20 mouse cellular contexts compared by ENCODE assay signal in the genomic region with DNA sequence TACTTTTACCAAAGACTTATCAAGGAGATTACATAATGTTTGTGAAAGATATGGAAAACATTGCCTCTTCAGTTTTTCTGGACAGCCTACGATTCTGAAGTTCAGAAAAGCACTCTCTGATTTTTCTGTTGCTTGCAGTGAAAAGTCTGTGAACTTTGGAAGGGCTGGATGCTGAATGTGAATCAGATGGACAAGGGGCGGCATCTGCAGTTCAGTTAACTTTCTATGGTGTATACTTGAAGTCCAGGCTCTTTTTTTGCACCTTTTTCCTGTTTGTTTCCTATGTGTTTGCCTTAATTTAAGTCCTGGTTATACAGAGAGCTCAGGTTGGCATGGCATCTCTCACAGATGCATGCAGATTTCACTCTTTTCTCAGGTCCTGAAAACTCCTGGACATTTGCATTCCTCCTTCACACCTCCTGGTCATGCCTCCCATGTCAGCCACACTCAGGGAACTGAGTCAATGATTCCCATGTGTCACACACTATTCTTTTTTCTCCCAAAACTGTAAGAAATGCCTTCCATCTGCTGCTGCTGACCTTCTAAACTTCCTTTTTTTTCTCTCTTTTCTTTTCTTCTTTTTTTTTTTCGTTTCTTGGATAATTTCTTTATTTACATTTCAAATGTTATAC.
A peak's percentile ranks its signal among the peaks of the same experiment; 100 is the strongest.
DNase-seq lines count a peak whose midpoint lies in the region; ATAC-seq and TF ChIP-seq lines count a peak whose summit lies in the region.
"Had no signal": no experiment of that assay in that cellular context is flagged by ENCODE, and none has a peak within 500 bp of the region (broad histone marks: within the 10 kb centered on the region; RNA-seq: fewer than 3 reads in every experiment).

No protein-coding gene starts in this region.

- H3K27me3 ChIP-seq in forebrain, embryonic 14.5 days (replicated peaks; ENCODE audit: control insufficient read depth, insufficient read depth, low read length): no peaks in the 10 kb centered on the region
- H3K27me3 ChIP-seq in forebrain, embryonic 10.5 days (ENCODE audit: poor library complexity, severe bottlenecking): no peaks in the 10 kb centered on the region
- H3K27me3 ChIP-seq in lung, embryonic 14.5 days (ENCODE audit: insufficient read depth, low read length): no peaks in the 10 kb centered on the region
- no peaks in the 10 kb centered on the region for H3K27me3 ChIP-seq in stomach, postnatal 0 days (ENCODE audit: control insufficient read depth, insufficient read depth, low read length)
- H3K27me3 ChIP-seq: embryonic facial prominence, embryonic 12.5 days; heart, embryonic 12.5 days; intestine, embryonic 15.5 days; Patski had no signal

- peak; percentile 37 for DNase-seq in forebrain, embryonic 14.5 days (ENCODE audit: low spot score)
- no peak for DNase-seq in forebrain, embryonic 10.5 days (ENCODE audit: extremely low spot score, low spot score)
- peak; percentile 87 for DNase-seq in lung, embryonic 14.5 days
- no peak for DNase-seq in lung, adult 18-20 months
- peak; percentile 58 for DNase-seq in brain, adult 2 months (ENCODE audit: low read depth, low spot score)
- DNase-seq in lung, postnatal 14 days: peak; percentile 3
- no peak for DNase-seq in MN1 (ENCODE audit: low spot score)
- DNase-seq in stomach, postnatal 0 days (ENCODE audit: low spot score): no peak
- DNase-seq: adrenal gland, postnatal 14 days; cerebellum, adult 8-10 months; cerebellum, postnatal 14 days; gastrocnemius, adult 2 months; gastrocnemius, postnatal 25 days had no signal

- H3K4me1 ChIP-seq in forebrain, embryonic 14.5 days (ENCODE audit: control insufficient read depth, insufficient read depth, low read length): 0 out of 2 replicates have a peak, but pooled peaks cover 2% of the 10 kb centered on the region
- no peaks in the 10 kb centered on the region for H3K4me1 ChIP-seq in forebrain, embryonic 10.5 days
- H3K4me1 ChIP-seq in lung, embryonic 14.5 days (ENCODE audit: insufficient read depth): no peaks in the 10 kb centered on the region
- no peaks in the 10 kb centered on the region for H3K4me1 ChIP-seq in stomach, postnatal 0 days (replicated peaks; ENCODE audit: control insufficient read depth, insufficient read depth)
- H3K4me1 ChIP-seq: embryonic facial prominence, embryonic 12.5 days; heart, embryonic 12.5 days; hindbrain, embryonic 10.5 days; intestine, embryonic 15.5 days had no signal

- TF ChIP-seq CTCF in lung, embryonic 14.5 days (IDR thresholded peaks at IDR 0.05; ENCODE audit: low read depth): no peak
- no peak for TF ChIP-seq CTCF in stomach, postnatal 0 days (IDR thresholded peaks at IDR 0.05; ENCODE audit: low read depth)

- ATAC-seq in forebrain, embryonic 14.5 days: peak; percentile 54; the same call in 1 of the 2 replicates
- peak; percentile 88 for ATAC-seq in lung, embryonic 14.5 days (ENCODE audit: insufficient read depth)
- no peak for ATAC-seq in stomach, postnatal 0 days (ENCODE audit: low FRiP score, low TSS enrichment)
- ATAC-seq: activated CD4-positive, CD25-positive, alpha-beta regulatory T cell, adult 4 months; intestine, embryonic 15.5 days; Patski had no signal

- H3K9me3 ChIP-seq in forebrain, embryonic 14.5 days (replicated peaks; ENCODE audit: control insufficient read depth, low read length): no peaks in the 10 kb centered on the region
- no peaks in the 10 kb centered on the region for H3K9me3 ChIP-seq in forebrain, embryonic 10.5 days
- no peaks in the 10 kb centered on the region for H3K9me3 ChIP-seq in lung, embryonic 14.5 days (ENCODE audit: low read depth, low read length)
- H3K9me3 ChIP-seq in stomach, postnatal 0 days (ENCODE audit: control insufficient read depth, low read length): no peaks in the 10 kb centered on the region
- H3K9me3 ChIP-seq: embryonic facial prominence, embryonic 12.5 days; heart, embryonic 12.5 days; hindbrain, embryonic 10.5 days; intestine, embryonic 15.5 days had no signal

- H3K36me3 ChIP-seq in forebrain, embryonic 14.5 days (ENCODE audit: control insufficient read depth, insufficient read depth, low read length): peaks cover 6% of the 10 kb centered on the region; the same call in 1 of the 2 replicates
- no peaks in the 10 kb centered on the region for H3K36me3 ChIP-seq in forebrain, embryonic 10.5 days (replicated peaks)
- H3K36me3 ChIP-seq in lung, embryonic 14.5 days (ENCODE audit: insufficient read depth): no peaks in the 10 kb centered on the region
- H3K36me3 ChIP-seq in stomach, postnatal 0 days (ENCODE audit: control insufficient read depth, insufficient read depth, low read length): no peaks in the 10 kb centered on the region
- H3K36me3 ChIP-seq: embryonic facial prominence, embryonic 12.5 days; heart, embryonic 12.5 days; hindbrain, embryonic 10.5 days; intestine, embryonic 15.5 days had no signal

- H3K4me3 ChIP-seq in forebrain, embryonic 14.5 days (ENCODE audit: low read depth, low read length): no peak overlapping the region
- H3K4me3 ChIP-seq in forebrain, embryonic 10.5 days: no peak overlapping the region
- H3K4me3 ChIP-seq in lung, embryonic 14.5 days (ENCODE audit: low read depth, low read length): no peak overlapping the region
- H3K4me3 ChIP-seq in stomach, postnatal 0 days (ENCODE audit: low read depth, low read length): no peak overlapping the region
- H3K4me3 ChIP-seq: embryonic facial prominence, embryonic 12.5 days; gastrocnemius, adult 2 months; heart, embryonic 12.5 days; hindbrain, embryonic 10.5 days; intestine, embryonic 15.5 days had no signal

- H3K9ac ChIP-seq in forebrain, embryonic 14.5 days (ENCODE audit: low read length): no peak overlapping the region
- no peak overlapping the region for H3K9ac ChIP-seq in lung, embryonic 14.5 days
- no peak overlapping the region for H3K9ac ChIP-seq in stomach, postnatal 0 days (ENCODE audit: low read length)
- H3K9ac ChIP-seq: embryonic facial prominence, embryonic 12.5 days; heart, embryonic 12.5 days; hindbrain, embryonic 14.5 days; intestine, embryonic 15.5 days had no signal

- no peak for TF ChIP-seq EP300 in stomach, postnatal 0 days (optimal IDR thresholded peaks at IDR 0.05)

- H3K4me2 ChIP-seq in forebrain, embryonic 14.5 days (ENCODE audit: low read length): no peak overlapping the region
- H3K4me2 ChIP-seq in lung, embryonic 14.5 days: 0 out of 2 replicates have a peak overlapping the region, but pooled peaks have one; percentile 15
- H3K4me2 ChIP-seq in stomach, postnatal 0 days (replicated peaks; ENCODE audit: low read depth): no peak overlapping the region
- H3K4me2 ChIP-seq: embryonic facial prominence, embryonic 12.5 days; heart, embryonic 12.5 days; hindbrain, embryonic 14.5 days; intestine, embryonic 15.5 days had no signal

- WGBS in forebrain, embryonic 14.5 days: 78% methylated on average over 3 of the region's 3 CpGs
- WGBS in forebrain, embryonic 10.5 days: 84% methylated on average over 3 of the region's 3 CpGs
- WGBS in lung, embryonic 14.5 days: 25% methylated on average over 3 of the region's 3 CpGs
- 50% methylated on average over 3 of the region's 3 CpGs for WGBS in stomach, postnatal 0 days

- H3K27ac ChIP-seq in forebrain, embryonic 14.5 days (ENCODE audit: low read depth, low read length): no peak overlapping the region
- no peak overlapping the region for H3K27ac ChIP-seq in forebrain, embryonic 10.5 days
- no peak overlapping the region for H3K27ac ChIP-seq in lung, embryonic 14.5 days (ENCODE audit: low read depth)
- no peak overlapping the region for H3K27ac ChIP-seq in stomach, postnatal 0 days (replicated peaks)
- H3K27ac ChIP-seq: embryonic facial prominence, embryonic 12.5 days; gastrocnemius, adult 2 months; hindbrain, embryonic 10.5 days; hindbrain, embryonic 14.5 days; intestine, embryonic 15.5 days had no signal

Comparison
In these comparisons a context has a peak if more than half of its experiments do, and no peak if none do; other contexts are left out.
1. DNase-seq: peak in forebrain, embryonic 14.5 days (single experiment), lung, embryonic 14.5 days (single experiment), brain, adult 2 months (single experiment) and lung, postnatal 14 days (single experiment); none in forebrain, embryonic 10.5 days (single experiment), lung, adult 18-20 months (0 of 2), MN1 (single experiment) and stomach, postnatal 0 days (single experiment).